Mouse (Mus musculus) lung, postnatal 10 days (tissue): ENCODE results near the gene Fanca.
"Not testable (repeated sequence)": the region's sequence is repeated elsewhere in the genome, so short reads cannot be mapped to it uniquely, and the experiment has no call there.

ENCODE experiments used
- DNase-seq: peaks from one replicate; pipeline ENCODE4 v3.0.0; 2021

Fanca gene

DNA sequence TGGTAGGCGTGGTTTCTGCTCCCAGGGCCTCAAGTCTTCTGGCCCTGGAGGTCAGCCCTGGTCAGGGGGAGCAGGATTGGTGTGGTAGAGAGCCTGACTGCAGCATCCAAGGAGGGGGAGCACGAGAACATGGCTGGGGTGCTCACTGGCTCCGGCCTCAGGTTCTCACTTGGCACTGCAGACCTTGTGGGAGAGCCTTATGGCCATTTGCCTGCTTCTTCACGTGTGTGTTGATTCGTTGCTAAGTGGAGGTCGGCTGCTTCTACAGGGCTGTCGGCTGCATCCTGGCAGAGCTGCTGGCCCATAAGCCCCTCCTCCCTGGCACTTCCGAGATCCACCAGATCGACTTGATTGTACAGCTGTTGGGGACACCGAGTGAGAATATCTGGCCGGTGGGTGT lies 88.0 kb downstream of the Fanca start:
- DNase-seq, result not testable (repeated sequence)

DNA sequence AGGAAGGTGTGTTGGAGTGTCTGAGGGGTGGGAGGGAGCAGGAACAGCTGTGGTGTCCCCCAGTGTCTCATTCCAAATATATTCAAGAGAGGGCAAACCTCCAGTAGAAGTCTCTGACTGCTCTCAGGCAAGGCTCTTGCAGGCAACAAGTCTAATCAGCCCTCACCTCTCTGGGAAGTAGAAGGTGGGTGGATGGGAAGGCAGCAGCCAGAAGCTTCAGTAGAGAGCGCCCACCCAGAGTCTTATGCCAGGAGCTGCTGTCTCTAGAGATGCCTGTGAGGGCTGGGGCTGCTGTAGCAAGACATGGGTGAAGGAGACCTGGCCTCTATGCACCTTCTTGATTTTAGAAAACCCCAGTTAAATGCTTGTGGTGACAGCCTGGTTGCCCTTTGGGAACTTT lies 90.0 kb downstream of the Fanca start:
- no peak for DNase-seq

DNA sequence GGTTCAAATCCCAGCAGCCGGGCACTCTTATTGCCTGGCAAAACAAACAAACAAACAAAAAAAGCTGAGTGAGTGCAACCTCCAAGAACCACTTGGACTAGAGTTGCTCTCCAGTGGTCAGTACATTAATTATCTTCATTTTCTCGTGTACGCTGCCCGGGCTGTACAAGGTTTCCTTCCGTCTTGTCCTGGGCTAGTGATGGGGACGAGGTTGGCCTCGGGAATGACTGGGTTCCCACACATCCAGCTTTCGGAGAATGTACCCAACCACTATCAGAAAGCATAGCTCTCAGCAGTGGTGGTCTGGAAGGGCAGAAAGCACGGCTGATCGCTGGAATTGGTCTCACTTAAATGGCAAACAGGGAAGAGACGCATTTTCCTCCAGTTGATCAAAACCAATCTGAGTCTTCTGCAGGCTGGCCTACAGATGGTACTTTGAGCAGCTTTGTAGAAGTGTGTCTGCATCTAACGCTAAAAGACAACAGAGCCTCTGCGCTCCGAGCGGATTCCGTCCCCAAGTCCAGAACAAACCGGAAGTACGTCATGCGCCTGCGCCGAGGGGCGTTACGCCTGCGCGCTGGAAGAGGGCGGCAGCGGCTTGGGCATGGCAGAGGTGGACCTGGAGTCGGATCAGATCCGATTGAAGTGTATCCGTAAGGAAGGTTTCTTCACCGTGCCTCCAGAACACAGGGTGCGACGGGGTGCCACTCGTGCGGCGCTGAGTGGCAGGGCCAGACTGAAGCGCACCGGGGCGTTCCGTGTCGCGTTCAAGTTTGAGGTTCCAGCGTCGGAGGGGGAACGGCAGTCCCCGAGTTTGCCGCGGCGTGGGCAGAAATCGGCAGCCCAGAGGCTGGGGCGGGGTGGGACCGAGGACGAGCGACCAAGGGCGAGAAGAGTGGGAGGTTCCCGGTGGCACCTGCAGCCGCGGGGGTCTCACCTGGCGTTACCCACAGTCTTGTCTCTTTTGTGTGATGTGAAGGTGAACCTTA lies 93.8 kb downstream of the Fanca start, which contains the start of gene Cdk10:
TSS of gene Cdk10 (plus strand) at position 565 of the 989 bp plus-strand sequence.
- peak; percentile 96 for DNase-seq

DNA sequence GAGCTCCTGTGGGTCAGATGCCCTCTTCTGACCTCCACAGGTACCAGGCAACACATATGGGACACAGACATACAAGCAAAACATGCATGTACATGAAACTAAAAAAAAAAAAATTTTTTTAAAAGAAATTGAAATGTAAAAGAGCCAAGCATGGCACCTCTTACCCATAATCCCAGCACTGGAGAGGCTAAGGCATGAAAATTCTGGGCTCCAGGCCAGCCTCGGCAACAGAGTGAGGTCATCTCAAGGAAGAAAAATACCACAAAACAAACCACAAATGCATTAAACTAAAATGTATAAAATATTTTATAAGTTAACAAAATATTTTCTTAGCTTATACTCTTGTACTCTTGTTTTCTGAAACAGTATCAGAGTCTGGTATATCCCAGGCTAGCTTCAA lies 97.5 kb downstream of the Fanca start:
- DNase-seq, result no peak
